Mouse (Mus musculus) kidney, adult 11 months (tissue): ENCODE data around the gene Arhgdia.
A peak's percentile ranks its signal among the peaks of the same experiment; 100 is the strongest.

Experiments
- DNase-seq: peaks from one replicate; pipeline ENCODE4 v3.0.0; 2022

Arhgdia gene

DNA sequence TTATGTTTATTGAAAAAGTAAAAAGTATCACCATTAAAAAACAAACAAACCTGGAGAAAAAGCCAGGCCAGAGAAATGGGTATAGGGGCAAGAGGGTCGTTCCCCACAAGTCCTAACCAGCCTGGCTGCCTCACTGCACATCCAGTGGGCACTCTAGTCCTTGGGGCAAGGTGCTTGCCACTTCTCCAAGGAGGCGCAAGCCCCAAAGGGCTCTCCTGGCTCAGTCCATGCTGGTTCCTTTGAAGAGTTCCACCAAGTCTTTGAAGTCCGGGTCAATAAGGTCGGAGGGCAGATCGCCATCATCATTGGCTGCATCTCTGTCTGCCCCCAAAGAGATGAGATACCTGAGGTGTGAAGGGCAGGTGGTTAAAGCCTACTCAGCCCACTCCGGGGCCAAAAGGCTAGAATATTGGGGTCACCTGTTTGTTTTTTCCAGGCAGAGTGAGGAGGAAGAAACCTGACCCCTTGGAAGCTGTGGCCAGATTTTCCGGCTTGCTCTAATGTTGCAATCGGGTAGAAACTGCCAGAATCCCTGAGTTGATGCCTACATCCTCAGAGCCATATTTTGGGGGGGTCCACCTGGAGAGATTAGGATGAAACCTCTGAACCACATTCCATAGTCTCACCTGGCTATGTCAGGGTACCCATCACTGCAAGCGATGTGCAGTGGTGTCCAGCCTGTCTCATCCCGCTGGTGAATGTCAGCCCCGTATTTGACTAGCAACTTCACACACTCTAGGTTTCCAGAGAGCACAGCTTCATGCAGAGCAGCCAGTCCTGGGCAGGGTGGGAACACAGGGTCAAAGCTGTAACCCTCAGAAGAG lies 31.2 kb downstream of the Arhgdia start:
- DNase-seq = no peak

DNA sequence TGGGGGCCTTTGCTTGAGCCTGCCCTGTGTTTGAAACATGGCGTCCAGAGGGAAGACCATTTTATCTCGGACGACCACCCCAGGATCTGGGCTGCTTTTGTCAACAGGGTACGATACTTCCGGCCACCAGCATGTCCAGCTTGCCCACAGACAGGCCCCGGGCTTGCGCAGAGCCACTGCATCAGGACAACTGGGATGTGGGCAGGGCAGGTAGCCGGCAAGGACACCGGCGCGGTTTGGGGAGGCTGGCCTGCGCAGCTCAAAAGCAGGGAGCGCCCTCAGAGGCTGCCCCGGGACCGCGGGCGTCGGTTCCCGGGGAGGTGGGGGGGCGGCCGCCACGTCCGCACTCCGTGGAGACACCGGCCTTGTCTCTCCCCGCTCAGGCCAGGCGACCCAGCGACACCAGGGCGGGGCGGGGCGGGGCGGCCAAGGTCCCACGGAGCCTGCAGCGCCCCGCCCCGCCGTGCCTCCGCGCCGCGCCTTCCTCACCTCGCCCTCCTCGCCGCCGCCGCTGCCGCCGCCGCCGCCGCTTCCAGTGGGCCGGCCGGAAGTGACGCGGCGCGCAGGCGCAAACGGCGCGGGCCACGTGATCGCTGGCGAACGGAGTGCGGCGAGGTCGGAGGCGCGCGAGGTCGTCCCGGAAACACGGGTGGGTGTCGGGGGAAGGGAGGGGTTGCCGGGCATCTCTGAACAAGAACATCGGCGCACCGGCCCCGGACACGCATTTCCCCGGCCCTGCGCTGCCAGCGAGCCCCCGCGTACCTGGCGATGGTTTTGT lies 32.1 kb downstream of the Arhgdia start, which contains the start of gene Mcrip1:
Gene Mcrip1, minus strand, starts transcription at position 560 of the 778 bp plus-strand sequence.
- DNase-seq = peak; percentile 91

DNA sequence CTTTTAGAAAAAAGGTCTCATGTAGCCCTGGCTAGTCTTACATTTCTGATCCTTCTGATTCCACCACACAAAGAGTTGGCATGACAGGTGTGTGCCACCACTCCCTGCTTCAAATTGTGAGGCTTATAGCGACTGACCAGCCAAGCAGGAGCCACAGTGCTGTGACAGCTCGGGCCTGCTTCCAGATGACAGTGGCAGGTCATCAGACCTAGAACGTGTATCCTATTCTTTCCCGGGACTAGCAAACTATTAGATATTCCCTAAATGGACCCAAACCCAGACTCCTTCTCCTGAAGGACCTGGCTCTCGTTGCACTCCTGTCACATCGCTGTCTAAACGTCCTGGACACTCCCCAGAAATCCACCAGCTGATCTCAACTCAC lies 32.6 kb downstream of the Arhgdia start:
- DNase-seq = no peak

DNA sequence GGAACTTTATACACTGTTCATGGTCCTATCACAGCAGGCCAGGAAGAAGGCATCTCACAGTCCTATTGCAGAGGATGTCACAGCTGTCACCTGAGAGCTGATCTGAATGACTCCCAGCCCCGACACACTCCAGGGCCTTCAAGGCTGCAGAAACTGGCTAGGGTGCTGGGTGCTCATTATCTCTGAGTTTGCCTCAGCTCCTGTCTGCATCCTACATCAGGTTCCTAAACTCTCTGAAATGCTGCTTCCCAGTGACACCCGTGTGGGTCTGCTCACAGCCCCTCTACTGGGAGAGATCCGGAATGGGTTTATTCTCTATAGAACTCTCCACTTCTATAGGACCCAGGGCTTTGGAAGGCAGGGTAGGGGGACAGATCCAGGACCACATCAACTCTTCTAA lies 33.2 kb downstream of the Arhgdia start:
- DNase-seq = no peak

DNA sequence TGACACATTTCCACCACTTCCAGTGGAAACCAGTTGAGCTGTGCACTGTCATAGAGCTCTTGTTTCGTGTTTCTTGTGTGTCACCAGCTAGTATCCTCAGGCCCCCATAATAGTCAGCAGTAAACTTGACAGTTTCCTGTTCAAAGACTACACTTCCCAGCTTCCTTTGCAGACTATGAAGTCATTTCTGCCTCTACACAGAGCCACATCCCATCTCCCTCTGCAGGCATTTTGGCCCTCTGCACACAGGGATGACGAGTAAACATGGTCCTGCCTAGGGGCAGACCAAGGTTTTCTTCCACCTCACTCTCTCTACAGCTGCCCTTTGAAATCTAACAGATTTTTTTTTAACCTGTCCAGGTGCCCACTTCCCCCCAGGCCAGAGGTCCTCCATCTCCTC lies 34.0 kb downstream of the Arhgdia start:
- no peak for DNase-seq

DNA sequence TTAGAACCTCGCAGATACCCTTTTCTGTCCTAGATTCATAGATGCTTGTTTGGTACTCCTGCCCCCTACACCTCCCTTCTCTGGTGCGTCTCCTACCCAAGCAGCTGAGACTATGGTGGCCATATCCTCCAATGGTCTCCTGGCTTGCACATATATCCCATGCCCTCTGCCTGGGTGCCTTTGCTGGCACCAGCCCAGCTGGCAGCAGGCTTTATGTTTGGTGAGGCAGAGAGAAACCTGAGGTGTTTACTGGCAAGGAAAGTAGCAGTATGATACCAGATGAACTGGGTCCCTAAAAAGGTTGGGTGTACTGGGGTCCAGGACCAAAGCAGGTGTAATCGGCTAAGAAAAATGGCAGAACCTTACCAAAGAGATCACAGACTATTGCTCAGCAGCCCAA lies 35.5 kb downstream of the Arhgdia start:
- peak; percentile 60 for DNase-seq

DNA sequence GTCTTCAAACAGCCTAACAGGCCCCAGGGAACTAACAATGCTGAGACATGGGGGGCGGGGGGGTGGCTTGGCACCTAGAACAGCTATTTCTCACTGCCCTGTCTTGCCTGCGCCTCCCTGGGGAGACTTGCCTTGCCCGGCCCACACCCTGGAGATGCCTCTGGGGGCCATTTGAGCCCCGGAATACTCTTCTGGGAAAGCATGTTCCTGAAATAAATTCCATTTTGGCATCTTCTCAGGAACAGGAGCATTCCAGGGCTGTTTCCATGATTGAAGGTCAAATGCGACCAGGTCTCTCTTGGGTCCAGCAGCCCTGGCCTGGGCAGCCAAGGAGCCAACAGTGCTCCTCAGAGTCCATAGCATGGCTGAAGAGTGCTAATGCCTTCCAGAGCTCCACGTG lies 39.0 kb downstream of the Arhgdia start:
- peak; percentile 46 for DNase-seq

DNA sequence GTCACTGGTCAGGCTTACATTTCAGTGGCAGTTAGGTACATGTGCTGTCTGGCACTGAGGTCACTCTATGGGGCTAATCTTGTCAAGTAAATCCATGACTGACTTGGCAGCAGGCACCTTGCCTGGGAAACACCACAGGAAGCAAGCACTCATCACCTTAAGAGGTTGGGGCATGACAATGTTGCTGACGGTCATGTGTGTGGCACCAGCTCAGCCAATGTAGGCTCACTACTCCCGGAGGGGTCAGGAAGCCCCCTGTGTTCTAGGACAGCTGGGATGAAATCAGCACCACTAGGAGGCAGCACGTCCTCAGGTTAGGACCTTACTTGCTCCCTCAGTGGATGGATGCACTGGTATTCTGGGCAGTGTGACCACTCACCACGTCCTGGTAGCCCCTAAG lies 39.5 kb downstream of the Arhgdia start:
- DNase-seq = peak; percentile 52

DNA sequence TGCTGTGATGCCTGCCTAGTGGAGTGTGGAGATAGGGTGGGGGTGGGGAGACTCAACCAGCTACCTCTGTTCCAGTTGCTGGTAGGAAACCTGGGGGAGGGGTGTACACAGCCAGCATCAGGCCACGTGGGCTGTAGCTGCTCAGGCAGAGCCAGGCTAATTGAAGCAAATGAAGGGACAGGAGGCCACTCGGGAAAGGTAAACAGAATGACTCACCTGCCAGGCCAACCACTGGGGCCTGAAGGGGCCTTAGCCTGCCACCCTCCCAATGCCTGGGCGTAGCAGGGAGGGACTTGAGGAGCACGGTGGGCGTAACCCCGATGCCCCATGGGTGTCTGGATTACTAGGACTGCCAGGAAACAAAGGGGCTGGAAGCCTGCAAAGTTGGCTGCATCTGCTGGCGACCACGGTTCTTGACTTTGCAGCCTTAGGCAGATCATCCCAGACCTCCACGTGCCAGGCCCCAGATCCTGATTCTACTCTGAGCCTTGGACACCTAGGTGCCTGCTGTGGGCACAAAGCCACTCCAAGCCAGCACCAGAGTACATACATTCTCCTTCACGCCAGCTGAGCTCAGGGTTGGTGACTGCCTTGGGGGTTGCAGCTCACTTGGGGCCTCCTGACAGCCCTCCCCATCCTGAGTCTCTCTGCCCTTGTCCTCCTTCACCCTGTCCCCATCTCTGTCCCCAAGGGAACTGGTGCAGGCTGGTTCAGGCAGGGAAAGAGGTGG lies 42.0 kb downstream of the Arhgdia start:
- peak; percentile 93 for DNase-seq

DNA sequence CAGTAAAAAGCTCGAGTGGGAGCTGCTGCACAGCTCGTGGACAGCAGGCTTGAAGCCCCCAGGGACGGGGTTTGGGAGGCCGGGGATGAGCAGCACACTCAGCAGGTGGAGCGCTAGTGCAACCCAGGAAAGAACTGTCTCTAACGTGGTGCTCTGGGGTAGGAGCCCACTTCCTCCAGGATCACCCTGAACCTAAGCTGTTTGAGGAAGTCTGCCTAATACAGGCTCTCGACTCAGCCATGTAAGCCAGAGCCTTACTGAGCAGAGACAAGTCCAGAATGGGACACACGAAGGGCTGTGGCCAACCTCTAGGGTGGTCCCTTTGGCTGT lies 42.5 kb downstream of the Arhgdia start:
- no peak for DNase-seq

DNA sequence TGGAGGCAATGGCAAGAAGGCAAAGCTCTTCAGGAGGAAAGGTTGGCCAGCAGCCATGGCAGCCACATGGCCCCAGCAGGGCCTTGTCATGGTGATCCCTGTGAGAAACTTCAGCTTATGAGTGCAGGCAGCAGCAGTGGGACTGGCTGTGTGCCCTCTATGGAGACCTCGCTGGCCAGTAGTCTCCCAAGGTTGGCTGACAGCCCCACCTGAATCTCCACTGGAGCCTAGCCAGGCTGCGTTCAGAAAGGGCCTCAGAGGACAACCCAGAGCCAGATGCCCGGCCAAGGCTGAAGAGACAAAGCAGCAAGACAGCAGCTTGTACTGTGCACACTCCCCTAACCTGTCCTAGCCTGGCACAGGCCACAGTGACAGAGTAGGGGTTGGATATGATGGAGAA lies 42.9 kb downstream of the Arhgdia start:
- peak; percentile 93 for DNase-seq

DNA sequence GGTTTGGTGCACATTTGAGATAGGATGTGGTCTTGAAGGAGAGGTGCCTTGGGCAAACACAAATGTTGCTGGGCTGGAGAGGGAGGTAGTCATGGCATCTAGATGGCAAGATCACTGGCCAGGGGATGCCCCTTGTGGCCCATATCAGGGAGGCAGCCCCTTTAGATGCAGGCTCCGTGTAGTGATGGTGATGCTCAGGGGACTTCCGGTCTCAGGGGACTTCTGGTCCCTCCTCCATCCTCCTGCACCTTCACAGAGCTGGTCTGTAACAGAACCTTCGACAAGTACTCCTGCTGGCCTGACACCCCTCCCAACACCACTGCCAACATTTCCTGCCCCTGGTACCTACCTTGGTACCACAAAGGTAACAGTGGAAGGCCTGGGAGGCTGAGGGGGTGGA lies 45.6 kb downstream of the Arhgdia start:
- no peak for DNase-seq

DNA sequence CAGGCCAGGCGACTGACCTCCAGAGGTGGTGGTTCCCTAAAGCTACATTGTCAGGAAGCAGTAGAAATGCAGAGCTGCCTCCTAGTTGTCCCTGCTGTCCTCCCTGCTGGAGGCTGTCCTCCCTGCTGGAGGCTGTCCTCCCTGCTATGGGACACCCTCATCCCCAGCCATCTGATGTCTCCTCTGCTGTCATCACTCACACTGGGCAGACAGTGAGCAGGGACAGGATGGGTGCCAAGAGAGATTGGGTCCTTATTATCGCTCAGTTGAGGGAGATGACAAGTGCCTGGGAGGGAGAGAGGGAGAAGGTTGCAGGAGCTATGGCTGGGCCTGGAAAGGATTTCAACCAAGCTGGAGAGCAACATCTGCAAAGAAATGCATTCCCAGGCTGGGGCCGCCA lies 46.3 kb downstream of the Arhgdia start:
- DNase-seq = no peak

DNA sequence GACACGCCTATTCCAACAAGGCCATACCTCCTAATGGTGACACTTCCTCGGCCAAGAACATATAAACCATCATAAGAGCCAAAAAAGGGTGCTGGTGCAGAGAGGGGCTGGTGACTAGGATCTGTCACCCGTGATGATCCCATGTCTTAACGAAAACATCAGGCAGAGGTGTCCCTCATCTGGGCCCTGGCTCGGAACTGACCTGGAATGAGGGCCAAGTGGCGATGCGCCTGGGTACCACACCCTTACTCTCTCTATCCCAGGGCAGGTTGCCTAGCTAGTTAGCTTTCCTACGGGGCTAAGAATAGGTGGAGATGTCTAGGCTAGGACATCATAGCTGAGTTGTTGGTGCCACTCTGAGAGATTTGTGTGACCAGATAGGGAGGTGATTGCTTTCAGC lies 47.3 kb downstream of the Arhgdia start:
- DNase-seq = no peak

DNA sequence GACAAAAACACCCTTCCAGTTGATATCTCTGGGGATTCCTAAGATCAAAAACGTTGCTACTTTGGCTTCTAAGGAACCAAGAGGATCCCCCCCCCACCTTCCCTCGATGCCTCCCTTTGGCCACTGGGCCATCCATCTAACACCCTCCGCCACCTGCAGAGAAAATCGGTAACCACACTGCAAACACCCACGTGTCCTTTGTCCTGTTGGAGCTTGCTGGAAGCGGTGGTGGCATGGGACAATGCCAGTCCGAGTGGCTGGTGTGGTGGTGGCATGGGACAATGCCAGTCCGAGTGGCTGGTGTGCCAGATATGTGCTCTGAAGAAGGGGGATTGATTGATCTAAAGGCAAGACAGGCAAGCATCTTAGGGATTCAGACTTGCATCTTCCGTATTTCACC lies 49.8 kb downstream of the Arhgdia start:
- peak; percentile 46 for DNase-seq

DNA sequence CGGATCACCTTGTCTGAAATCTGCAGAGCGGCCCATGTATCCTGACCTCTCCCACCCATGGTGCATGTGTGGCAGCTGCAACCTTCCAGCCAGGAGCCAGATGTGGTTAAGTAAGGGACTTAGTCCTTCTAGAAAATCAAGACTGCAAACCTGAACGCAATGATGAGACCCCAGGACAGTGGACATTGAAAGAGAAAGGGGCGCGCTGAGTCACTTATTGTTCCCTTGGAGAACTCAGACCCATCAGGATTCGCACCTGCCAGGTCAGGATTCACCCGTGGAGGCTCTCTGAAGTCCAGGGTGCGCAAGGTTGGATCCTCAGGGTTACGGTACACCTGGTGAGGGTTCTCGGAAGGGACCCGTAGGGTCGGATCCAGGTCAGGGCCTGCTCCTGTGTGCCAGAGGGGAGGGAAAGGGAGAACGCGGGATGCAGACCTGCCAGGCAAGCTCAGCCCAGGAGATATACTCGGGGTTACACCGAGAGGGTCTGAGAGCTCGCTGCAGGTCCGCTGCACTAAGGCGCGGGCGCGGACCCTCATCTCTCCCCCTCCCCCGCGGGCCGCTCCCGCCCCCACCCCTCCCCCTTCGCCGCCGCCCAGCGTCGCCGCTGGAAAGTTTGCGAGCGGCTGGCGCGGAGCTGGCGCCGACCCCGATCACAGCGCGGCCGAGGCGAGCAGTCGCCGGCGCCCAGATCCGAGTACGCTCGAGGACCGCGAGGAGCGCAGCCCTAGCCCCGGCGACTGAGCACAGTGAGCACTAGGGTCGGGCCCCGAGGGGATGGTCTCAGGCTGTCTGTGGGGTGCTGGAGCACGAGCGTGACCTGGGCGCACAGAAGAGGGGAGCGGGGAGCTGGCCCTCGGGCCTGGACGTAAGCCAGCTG lies 51.1 kb downstream of the Arhgdia start, which contains the start of gene Gcgr:
Gene Gcgr, plus strand, starts transcription at position 615 of the 880 bp plus-strand sequence.
- no peak for DNase-seq

DNA sequence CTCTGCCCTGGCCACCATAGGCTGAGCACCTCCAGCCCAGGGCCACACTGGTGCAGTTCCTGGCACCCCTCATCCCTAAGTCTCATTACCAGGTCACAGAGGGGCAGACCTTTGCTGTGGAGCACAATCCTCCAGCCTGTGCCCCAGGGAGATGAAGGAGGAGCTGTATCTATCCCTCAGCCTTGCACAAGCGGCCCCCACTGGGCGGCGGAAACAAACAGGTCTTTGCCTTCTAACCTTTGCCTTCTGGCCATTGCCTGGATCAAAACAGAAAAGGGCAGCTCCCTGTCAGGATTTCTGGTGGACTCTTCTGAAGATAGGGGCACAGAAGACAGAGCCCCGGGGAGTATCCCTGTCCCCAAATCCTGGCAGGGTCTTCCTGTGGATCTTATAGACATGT lies 52.5 kb downstream of the Arhgdia start:
- no peak for DNase-seq
